Mouse (Mus musculus): ENCODE measurements around the gene Slc5a5.
A peak's percentile ranks its signal among the peaks of the same experiment; 100 is the strongest.

DNA sequence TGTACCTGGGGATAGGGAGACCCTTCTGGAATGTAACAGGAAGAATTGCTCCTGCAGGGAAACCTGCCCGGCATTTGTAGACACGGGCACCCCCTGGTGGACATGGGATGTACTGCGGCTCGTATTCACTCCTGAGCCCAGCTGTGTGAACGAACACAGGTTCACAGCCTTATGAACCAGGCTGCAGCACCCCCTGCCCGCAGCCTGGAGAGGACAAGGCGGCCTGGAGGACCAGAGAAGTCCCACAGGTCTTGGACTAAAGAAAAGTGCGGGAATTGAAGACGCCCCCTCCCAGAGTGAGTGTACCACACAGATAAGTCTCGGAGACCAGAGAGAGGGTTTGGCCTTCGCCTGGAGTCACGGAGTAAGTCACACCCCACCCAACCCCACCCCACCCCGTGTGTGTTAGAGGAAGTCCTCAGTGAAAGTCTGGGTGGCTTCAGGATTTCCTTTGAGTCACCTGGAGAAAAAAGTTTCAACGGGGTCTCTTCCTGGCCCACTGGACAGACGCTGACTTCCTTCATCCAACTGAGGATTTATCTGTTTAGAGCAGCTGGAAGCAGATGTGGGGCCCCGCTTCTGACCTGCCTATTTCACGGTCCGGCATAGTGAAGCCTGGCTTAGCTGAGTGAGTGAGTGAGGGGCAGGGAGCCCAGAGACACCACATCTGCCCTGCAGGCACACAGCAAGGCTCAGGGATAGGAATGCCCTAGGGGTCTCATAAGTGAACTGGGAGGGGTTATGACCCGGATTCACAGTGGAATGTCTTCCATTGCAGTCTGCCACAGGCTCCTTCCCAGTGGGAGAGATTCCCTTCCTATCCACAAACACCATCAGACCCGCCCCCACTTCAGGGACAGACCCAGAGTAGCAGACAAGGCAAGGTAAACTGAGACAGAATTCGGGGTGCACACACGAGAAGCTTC is 51.1 kb downstream of the Slc5a5 start:
- TF ChIP-seq CTCF (IDR thresholded peaks at IDR 0.05; ENCODE audit: control insufficient read depth, insufficient read depth, insufficient replicate concordance, low read depth, low read length) (peak; percentile 97), POLR2A (IDR thresholded peaks at IDR 0.05; ENCODE audit: control insufficient read depth, low read depth, low read length) (no peak)
